Mouse (Mus musculus) spleen, adult 18-20 months (tissue): ENCODE data around the gene Vps54.
"Not testable (repeated sequence)": the region's sequence is repeated elsewhere in the genome, so short reads cannot be mapped to it uniquely, and the experiment has no call there.

Source experiments
- DNase-seq, 2 experiments: peaks; one replicate each; pipeline ENCODE4 v3.0.0; 2022; ENCODE audit warnings: mixed read lengths in 2 of 2

Vps54 gene

DNA sequence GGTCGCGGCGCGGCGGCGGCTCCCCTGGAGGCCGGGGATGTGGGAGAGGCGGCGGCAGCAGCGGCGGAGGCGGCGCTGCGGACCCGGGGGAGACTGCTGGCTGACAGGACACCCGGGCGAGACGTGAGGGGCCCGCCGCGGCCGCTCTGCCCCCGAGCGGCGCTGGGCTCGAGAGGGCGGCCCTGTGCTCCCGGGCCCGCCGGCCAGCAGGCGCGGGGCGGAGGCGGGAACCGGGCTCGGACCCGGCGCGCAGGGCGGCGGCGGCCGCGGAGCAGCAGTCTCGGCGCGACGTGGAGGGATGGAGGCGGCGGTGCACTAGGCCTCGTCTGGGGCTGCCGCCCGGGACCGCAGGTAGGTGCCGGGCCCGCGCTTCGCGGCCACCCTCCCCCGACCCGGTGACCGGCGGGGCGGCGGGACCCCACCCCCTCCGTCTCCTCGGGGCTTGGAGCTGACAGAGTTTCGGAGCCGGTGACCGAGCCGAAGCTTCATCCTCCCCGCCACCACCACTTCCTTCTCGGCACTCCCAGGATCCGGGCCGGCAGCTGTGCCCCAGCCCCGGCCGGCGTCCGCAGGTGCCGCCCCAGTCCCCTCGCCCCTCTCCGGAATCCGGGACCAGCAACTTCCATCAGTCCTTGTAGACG lies at the start of gene Vps54:
Gene Vps54 (plus strand): TSS at position 261 of the 641 bp plus-strand sequence.
- DNase-seq: peak; percentile 52 to 66

DNA sequence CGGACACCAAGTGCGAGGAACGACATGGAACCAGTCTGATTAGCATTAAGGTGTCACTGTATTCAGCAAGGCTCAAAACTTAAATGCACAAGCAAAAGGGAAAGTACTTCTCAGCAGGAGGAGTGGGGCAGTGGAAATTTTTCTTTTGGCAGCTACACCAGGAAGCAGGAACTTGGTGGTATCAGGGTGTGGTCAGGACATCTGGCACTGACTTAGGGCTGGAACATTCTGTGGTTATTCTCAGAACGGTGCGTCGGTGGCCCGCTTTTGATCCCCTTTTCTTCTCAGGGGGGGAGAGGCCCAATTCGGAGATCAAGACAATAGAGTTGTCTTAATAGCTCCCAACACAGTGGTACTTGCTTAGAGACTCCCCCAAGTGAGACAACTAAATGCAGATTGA lies 47.3 kb upstream of the Vps54 start:
- not testable (repeated sequence) for DNase-seq

DNA sequence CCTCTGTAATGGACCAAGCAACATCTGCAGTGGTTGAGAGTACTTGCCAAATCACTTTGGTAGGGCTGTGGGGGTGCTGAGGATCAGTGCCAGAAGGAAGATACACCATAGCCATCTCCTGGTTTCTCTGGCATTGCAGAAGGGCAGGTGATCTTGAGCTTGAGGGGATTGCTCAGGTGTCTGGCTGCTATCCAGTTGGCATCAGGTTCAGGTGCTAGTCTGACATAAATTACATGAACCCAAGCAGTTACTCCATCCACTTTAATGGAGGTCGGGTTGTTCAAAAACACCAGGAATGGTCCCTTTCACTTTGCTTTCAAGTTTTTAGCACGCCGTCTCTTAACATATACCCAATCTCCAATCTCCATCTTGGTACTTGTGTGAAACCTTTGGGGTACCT lies 44.2 kb upstream of the Vps54 start:
- no peak for DNase-seq

DNA sequence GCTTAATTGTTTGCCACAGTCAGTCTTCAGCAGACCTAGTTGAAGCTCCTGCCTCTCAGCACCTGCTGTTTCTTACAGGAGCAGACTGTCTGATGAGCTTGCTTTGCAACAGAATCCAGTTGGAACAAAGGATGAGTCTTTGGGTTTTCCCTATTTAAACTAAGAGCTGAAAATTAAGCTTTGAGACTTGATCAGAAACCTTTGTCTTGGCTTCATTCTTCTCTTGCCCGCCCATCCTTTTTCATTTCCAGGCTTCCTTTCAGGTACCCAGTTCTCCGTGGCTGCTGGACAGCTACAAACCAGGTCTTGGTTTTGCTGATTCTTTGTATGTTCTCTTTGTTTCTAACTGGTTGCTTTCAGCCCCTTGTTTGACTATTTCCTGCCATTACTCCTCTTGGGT lies 30.0 kb upstream of the Vps54 start:
- DNase-seq: no peak

DNA sequence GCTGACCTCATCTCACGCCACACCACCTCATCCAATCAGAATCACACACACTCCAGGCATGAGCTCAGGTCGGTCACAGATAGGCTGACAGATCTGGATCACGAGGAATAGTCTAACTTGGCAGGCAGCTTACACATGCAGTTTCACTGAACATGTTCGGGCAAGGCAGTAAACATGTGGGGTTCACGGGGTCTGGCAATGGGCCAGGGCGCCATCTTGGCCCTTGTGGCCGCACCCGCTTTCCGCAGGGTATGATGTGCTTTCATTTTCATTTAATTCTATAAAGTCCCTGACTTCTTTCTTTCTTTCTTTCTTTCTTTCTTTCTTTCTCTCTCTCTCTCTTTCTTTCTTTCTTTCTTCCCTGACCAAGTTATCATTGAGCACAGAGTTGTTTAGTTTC lies 29.4 kb upstream of the Vps54 start:
- not testable (repeated sequence) for DNase-seq

DNA sequence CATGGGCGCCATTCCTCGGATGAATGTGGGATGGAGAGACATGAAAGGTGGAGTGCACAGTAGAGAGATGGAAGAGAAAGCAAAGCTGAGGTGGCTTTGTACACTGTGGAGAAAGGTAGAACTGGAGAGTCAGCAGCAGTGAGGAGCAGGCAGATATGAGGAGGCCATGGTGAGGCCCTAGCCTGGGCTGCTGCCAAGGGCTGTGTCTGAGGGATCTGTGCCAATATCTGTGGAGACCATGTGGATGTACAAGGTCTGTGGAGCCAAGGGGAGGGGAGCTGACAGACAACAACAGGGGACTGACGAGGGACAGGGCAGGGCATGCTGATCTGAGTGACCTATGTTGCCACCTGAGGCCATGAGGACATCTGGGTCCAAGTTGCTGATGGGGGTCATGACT lies 21.7 kb upstream of the Vps54 start:
- DNase-seq: no peak

DNA sequence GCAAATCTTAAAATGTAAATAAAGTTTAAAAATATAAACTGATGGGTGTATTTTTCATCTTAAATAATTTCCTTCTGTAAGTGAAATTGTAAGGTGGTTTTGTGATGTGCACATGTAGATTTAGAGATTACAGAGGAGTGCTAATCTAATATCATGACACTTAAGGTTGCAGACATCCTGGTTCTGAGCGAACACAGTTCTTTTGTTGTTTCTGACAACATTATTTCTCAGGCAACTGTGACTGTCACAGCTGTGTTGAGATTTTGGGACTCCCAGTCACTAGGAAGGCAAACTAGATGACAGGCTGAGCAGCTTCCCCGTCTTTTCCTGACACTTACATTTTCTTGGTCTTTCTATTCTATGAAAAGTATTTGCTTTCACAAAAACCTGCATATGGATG lies 19.8 kb upstream of the Vps54 start:
- DNase-seq: no peak

DNA sequence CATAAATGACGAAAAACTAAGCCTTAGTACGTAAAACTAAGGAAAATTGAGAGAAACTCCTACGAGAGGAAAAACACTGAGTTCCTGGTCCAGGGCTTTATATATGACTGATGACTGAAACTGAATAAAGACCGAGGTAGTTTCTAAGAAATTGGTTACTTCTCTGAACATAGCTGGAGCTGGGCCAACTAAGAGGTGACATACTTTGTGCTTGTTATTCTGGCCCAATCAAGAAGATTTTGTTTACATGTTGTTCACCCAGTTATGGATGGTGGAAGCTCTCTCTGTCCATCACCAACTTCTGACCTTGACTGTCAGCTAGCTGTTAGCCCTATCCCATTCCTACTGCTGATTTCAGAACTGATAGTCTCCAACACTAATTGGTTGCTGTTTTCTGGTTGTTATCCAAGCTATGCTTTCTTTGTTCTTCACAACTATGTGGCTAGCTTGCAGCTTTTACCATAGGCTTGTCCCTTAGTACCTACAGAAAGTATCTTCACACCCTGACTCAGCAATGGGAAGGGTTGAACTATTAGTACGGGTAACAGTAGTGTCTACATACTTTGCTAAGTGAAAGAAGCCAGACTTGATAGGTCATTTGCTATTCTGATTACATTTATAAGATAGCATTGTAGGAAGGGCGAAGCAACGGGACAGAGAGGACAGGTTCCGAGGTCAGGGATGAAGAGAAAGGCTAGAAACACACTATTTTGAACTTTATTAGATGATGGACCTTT lies 19.1 kb upstream of the Vps54 start:
- DNase-seq: no peak

DNA sequence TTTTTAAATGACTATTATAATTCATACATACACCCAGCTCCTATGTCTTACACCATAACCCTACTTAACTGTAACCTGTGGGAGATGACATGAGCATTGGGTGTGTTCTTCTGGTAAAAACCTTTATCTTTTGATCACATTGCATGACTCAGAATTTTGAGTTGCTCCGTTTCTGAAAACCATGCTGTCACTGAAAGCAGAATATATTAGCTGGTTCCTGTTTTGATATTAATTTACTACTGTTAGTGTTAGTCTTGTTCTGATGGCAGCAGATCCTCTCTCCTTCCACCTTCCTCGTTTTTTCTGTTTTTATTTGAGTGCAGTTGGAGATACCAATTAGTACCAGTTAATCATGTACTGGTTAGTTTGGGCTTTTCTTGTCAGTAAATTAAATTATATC lies 18.3 kb upstream of the Vps54 start:
- no peak for DNase-seq

DNA sequence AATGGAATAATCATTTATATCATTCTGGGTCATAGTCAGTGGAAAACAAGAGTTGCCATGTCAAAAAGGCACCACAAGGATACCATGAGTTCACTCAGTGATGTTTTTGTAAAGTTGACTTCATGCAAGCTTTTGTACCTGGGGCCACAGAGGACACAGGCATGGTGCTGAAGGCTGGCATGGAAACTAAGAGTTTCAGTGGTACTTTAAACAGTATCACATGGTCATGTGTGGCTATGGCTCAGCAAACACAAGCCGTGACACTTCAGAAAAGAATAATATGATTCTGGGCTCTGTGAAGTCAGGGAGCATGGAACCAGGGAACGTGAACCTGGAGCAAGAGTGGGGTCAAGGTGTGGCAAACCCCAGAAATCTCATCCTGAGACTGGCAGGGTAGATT lies 17.7 kb upstream of the Vps54 start:
- no peak for DNase-seq

DNA sequence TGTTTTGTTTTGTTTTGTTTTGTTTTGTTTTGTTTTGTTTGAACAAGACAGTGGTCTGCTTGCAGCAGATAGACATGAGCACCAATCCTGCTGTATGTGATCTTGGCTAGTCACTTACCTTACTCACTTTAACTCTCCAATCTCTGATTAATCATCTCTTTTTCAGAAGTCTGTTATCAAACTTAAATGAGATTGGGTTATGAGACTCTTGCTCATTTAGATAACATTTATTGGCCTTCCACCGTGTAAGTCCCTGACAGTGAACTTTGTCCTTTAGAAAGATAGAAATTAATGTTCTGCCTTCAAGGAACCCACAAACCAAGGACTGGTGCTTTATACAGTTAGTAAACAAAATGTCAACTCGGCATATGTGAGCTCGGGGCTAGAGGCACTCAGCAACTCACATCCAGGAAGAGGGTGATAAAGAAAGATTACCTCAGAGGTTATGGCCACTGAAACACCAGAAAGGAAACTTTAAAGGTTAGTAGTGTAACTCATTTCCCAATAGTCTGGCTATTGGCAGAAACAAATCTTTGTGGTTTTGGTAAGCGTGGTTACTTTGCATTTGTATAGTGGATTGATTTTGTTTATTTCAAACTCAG lies 16.4 kb upstream of the Vps54 start:
- no peak for DNase-seq

DNA sequence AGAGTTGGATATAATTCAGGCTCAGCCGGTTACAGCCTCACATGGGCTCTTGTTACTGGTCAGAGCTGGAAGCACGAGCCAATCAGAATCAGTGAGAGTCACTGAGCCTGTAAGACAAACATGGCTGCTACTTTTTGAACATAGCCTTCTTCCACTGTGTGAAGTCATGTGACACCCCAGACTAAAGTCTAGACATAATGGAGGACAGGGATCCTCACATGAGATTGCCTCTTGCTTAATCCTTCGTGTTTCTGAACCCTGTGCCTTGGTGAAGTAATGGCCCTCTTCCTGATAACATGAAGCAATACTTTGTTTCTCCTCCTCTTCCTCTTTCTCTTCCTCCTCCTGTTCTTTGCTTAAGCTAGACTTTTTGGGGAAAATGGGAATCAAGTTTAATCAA lies 15.5 kb upstream of the Vps54 start:
- no peak for DNase-seq

DNA sequence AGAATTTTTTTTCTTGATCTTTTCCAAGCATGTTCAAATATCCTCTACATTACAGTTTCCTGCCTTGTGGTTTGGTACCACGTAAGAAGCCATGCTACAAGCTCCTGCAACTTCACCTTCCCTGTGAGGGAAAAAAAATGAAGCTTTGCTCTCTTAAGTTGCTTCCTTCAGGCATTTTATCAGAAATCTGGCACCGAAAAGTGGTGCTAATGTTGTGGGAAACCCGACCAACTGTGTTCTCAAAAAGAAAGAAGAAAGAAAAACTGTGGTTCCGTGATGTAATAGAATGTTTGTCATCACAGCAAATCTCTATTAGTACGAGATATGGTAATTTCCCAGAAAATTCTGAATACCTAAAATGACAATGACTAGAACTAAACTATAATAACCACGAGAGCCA lies 15.0 kb upstream of the Vps54 start:
- DNase-seq: no peak

DNA sequence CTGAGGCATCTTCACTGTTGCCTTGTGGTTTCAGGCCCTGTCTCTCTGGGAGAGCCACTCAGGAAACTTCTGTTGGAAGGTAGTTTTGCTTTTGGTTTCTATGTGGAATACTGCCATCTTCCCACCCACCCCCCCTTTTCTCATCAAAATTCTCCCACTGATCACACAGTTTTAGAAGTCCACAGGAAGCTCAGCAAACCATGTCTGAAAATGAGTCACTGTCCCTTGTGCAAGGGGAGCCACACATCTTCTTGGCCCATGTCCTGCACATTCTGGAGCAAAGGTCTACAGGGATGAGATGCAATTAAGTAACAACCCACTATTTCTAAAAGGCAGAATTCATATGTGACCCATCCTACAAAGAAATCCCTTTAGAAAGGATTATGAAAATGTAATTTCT lies 14.6 kb upstream of the Vps54 start:
- DNase-seq: no peak

DNA sequence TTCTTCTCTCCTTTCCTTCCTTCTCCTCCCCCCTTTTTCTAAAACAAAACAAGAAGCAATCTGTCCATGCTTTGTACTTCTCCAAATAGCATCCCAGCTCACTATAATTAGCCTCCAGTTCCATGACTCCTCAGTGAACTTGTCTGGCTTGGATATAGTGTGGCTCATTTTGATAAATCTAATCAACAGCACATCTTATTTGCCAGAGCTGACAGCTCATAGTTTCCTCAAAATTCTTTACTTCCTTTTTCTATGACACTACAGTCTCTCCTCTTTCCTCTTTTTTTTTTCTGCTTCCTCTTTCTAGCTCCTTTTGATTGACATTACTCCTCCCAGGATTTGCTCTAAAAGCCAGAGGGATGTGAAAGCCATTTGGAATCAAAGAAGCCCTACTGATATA lies 14.1 kb upstream of the Vps54 start:
- DNase-seq: no peak

DNA sequence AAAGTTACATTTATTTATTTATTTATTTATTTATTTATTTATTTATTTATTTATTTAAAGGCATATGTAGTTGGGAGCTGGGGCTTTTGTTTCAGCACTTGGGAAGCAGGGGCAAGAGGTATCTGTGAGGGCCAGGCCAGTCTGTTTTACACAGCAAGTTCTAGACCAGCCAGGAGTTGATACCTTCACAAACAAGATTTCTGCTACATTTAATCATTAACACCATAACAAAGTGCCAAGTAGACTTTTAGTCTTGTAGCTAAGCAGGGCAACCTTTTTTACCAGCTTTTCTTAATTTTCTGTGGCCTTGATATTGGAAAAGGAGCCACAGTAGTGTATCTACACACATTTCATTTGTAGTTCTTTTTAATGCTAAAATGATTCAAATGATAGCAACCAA lies 3.7 kb upstream of the Vps54 start:
- no peak for DNase-seq

DNA sequence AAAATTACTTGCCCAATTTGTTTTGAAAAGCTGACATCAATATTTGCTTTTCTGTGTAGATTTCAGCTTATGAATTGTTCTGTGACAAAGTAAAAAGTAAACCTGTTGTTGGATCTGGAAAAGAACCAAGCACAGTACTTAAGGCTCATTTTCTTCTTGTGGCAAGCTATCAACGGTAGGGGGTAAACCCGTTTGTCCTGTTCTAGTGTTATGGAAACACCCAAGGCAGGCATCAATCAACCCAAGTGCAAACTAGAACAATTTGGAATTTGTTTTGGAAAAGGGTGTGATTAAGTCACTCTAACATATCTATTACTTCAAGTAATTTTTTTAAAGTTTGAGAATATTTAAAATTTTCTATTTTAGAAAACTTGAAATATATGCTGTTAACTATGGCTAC lies 3.3 kb upstream of the Vps54 start:
- DNase-seq: no peak

DNA sequence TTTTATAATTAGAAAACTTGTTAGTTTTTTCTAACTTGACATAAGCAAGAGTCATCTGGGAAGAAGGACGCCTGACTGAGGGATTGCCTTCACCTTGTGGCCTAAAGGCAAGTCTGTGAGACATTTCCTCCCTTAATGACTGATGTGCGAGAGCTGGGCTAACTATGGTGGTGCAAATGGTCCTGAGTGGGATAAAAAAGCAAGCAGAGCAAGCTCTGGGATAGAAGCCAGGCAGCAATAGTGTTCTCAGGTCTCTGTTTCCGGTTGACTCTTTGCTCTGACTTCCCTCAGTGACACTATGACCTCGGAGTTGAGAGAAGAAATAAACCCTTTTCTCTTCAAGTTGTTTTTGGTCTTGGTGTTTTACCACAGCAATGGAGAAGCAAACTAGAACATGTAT lies 2.1 kb upstream of the Vps54 start:
- DNase-seq: no peak

DNA sequence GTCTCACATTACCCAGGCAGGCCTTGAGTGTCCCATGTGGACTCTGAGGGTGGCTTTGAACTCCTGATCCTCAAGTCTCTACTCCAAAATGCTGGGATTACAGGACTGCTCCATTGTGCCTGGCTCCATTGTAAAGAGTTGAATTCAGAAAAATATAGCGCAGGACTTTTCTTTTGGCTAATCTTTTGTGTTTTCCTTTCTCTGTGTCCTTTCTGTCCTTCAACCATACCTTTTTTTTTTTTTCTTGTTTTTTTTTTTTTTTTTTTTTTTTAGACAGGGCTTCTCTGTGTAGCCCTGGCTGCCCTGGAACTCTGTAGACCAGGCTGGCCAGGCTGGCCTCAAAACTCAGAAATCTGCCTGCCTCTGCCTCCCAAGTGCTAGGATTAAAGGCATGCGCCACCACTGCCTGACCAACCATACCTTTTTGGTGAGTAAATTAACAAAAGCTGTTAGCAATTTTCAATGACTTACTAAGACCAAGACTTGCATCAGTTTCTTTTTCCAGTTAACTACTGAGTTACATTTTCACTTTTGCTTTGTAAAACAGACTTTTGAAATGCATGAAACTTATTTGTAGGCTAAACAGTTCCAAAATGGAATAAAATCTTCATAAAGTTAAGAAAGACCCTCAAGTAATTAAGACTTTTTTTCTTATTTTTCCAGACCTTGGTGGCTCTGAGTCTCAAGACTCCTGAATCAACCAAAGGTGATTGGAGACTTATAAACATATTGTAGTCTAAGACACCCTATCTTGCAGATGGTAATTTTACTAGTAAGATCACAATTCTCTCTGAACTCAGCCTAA lies 1.4 kb upstream of the Vps54 start:
- DNase-seq: no peak

DNA sequence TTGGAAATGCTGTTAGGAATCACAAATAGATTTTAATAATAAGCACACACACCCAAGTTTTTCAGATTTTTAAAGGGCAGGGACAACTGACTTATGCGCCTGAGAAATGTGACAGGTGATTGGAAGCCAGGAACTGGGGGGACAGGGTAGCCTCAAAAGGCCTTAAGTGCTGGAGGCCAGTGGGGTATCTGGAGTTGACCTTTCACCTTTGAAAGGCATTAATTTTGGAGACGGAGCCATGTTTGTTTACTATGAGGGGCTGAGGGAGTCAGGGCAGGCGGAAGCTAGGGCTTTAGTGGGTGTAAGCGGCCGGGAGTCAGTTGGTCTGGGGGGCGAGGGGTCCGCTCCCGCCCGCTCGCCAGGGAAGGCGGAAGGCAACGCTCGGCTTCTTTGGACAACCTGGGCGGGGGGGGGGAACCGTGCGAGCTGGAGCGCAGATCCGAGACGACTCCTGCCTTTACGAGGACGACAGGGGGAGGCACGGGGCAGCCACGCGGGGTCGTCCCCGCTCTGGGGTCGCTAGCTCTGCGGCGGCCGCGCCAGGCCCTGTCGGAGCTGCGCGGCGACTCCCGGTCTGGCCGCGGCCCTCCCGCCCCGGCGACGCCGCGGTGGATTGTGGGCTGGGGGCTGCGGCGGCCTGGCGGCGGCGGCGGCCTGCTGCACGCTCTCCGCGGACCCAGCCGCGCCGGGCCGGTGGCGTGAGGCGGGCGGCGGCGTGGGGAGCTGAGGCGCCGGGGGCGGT lies 631 bp upstream of the Vps54 start:
- DNase-seq: peak; percentile 47 to 60

DNA sequence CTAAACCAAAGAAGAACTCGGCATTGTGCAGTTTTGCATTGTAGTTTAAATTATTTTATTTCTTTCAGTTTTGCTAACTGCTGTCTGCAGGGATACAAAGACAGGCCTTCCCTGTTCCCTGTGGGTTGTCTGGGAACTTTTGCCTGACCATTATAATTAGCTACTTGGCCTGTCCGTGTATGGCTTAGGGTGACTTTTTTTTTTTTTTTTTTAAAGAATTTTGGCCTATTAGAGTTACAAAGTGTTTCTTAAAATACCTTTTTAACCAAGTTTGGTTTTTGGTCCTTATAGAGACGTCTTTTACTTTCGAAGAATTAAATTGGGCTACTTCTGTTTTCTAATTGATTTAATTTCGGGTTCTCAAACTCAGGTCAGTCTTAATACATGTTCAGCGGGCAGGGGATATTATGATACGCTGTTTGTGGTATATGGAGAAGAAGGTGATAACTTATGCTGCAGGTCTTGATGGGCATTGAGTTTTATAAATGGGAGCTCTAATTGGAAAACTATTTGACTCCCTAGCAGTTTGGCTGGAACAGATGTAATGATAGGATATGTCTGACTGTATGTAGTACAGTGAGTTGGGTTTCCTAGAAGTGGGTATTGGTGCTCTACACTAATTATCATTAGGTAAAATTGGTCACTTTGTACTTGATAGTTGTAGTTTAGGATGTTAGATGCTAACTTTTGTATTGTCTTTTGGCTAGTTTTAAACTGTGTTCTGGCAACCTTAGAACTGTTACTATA lies 855 bp downstream of the Vps54 start:
- DNase-seq: no peak

DNA sequence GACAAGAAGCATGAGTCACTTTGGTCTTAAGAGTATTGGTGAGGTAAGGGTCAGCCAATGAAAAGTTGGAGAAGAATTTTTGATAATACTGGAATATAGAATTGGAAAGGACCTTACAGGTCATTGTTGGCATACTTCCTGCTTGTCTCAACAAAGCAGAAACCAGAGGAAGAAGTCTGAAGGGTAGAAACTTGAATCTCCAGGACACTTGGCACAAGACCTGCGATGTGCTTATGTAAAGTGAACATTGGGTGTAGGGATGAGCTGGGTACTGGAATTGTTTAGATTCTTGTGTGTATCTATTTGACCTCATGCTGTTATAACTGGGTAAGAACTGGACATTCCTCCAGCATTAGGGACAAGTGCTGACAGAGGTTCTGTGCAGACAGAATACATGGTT lies 2.3 kb downstream of the Vps54 start:
- no peak for DNase-seq
